Mouse (Mus musculus) thymus, postnatal 4 days (tissue): ENCODE measurements around the gene Rtn2.

Source experiments
- DNase-seq: peaks from one replicate; pipeline ENCODE4 v3.0.0; 2021

Rtn2 gene

GRCm38 (mm10) chr7:19269721-19270441 lies 12.5 kb upstream of the Rtn2 start:
- DNase-seq = peak; percentile 35

- DNase-seq = peak; percentile 66
These were observed 11.8 kb upstream of the Rtn2 start for GRCm38 (mm10) chr7:19270509-19271237.

- DNase-seq = peak; percentile 83
These were observed 10.9 kb upstream of the Rtn2 start, which contains the start of gene Vasp for GRCm38 (mm10) chr7:19271238-19272172. Vasp (minus strand) TSS chr7:19271817.

GRCm38 (mm10) chr7:19272173-19272764 lies 10.2 kb upstream of the Rtn2 start:
- DNase-seq = peak; percentile 92

- no peak for DNase-seq
These were observed 6.2 kb upstream of the Rtn2 start for GRCm38 (mm10) chr7:19276253-19276652.

GRCm38 (mm10) chr7:19279052-19279451 lies 3.4 kb upstream of the Rtn2 start:
- no peak for DNase-seq

- peak; percentile 67 for DNase-seq
These were observed 2.8 kb upstream of the Rtn2 start, which contains the start of gene Ppm1n for GRCm38 (mm10) chr7:19279581-19280114. Ppm1n (minus strand) TSS chr7:19280064.

- DNase-seq = peak; percentile 64
These were observed 632 bp upstream of the Rtn2 start for GRCm38 (mm10) chr7:19281680-19282304.

GRCm38 (mm10) chr7:19282791-19283405 lies 474 bp downstream of the Rtn2 start:
- peak; percentile 76 for DNase-seq

- no peak for DNase-seq
These were observed 981 bp downstream of the Rtn2 start for GRCm38 (mm10) chr7:19283406-19283804.

- peak; percentile 85 for DNase-seq
These were observed 2.3 kb downstream of the Rtn2 start for GRCm38 (mm10) chr7:19284763-19285162.

GRCm38 (mm10) chr7:19290969-19291596 lies 8.7 kb downstream of the Rtn2 start:
- peak; percentile 72 for DNase-seq

GRCm38 (mm10) chr7:19295503-19296185 lies 13.2 kb downstream of the Rtn2 start:
- DNase-seq = peak; percentile 99

- peak; percentile 38 for DNase-seq
These were observed 14.6 kb downstream of the Rtn2 start for GRCm38 (mm10) chr7:19297034-19297433.

- no peak for DNase-seq
These were observed 15.4 kb downstream of the Rtn2 start for GRCm38 (mm10) chr7:19297794-19298193.

GRCm38 (mm10) chr7:19299194-19299593 lies 16.8 kb downstream of the Rtn2 start:
- DNase-seq = peak; percentile 61

GRCm38 (mm10) chr7:19300501-19301421 lies 18.3 kb downstream of the Rtn2 start:
- DNase-seq = peak; percentile 89

GRCm38 (mm10) chr7:19301461-19302263 lies 19.2 kb downstream of the Rtn2 start:
- no peak for DNase-seq
